Mouse (Mus musculus) neural tube, embryonic 10.5 days (tissue): Measurements from ENCODE around the gene Tmed2.
"Not testable (repeated sequence)": the region's sequence is repeated elsewhere in the genome, so short reads cannot be mapped to it uniquely, and the experiment has no call there.

Experiments
- DNase-seq: peaks from one replicate; pipeline ENCODE4 v3.0.0-alpha.2; 2017; ENCODE audit warnings: low spot score; ENCODE audit errors: extremely low spot score

Tmed2 gene

DNA sequence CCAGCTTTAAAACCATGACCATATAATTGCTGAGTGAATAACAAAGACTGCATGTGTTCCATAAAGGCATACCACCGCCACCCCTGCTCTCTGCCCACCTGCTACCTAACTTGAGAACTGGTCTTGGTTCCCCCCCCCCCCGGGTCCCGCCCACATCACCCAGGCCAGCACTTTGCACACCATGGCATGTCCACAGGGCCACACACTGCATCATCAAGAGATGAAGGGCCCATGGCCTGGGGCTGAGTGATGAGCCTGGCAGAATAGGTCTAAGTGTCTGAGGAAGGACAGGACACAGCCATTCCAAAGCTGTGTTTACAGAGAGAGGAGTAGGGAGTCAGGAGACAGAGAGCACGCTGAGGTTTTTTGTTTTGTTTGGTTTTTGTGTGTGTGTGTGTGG is 12.1 kb upstream of the Tmed2 start:
- no peak for DNase-seq

DNA sequence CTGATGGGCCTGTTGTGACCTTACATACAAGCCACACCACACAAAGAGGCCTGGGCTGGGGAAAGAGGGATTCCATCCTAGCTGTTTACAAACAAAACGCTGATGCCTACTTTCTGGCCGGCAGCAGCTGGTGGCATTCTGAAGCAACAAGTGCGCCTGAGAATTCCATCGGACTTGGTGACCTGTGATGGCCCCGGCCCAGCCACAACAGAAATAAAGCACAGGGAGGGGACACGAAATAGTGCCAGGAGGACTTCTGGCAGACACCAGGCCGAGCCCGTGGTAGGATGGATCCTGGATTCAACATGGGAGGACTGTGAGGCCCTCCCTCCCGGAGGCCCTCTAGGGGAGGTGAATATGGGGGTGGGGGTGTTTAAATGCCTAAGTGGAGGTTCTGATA is 11.7 kb upstream of the Tmed2 start:
- DNase-seq, result no peak

DNA sequence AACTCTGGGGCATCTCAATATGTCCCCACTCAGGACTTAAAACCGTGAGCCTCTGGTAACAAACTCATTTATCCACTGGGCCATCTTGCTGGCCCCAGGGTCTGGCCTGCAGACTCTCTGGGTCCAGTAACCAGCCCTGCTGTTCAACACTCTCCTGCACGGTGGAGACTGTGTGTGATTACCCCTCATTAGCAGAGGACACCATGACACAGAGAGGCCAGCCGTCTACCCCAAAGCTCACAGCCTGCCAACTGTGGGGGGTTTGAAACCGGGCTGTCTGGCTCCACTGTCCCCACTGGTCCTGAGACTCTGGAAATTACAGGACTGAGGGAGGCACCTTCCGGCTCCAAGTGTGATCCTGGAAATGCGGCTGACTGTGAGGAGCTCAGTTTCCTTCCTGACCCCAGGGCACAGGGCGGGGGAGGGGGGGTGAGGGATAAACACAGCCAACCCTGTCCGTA is 11.3 kb upstream of the Tmed2 start:
- DNase-seq, result no peak

DNA sequence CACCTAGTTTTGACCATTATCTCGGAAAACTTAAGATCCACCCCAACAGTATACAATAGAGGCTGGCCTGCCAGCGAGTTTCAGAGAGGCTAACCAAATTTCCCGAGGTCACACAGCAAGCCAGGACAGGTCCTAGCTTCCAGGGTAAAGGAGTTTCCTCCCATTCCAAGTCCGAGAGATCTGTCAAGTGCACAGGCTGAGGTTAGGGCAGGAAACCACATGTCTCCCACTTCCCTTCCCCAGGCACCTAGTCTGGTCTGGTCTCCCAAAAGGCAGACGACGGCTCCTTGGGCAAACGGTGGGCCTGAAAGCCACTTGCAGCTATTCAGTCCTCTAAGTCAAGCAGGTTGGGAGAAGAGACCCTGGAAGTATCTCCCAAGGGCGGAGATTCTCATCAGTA is 10.8 kb upstream of the Tmed2 start:
- no peak for DNase-seq

DNA sequence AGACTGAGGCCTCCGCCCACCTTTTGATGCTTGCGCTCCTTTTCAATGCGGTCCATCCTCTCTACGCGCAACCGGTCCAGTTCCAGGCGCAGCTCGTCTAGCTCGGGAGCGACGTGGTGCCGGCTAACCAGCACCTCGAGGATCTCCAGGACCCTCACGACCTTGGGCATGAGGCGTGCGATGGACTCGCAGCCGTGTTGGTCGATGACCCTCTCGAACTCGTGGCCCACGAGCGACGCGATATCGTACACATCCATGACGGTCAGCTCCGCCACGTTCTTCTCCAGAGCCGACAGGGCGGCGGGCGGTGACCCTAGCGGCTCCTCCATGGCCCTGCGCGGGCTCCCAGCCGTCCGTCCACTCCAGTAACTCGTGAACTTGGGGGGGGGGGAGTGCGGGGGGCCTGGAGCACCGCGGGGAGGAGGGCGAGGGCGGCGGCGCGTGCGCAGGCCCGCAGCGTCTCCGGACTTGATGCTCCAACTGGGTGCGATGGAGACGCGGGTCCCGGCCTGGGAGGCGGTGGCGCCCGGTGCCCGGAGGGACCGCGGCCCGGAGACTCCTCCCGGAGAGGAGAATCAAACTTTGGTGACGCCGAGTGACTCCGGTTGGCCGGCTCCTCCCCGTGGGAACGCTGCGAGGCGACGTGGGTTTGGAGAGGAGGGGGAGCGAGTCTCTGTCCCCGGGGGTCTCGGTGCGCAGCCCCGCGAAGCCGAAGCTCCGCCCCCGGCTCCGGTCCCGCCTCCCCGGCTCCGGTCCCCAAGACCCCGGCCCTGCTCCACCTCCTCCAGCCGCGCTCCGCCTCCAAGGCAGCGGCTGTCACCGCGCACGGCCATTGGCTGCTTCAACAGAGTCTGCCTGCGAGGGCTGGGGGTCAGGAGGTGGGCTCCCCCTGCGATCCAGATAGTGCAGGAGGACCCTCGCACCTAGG is 9.6 kb upstream of the Tmed2 start, which contains the start of gene Rilpl1:
Gene Rilpl1, minus strand, starts transcription at position 737 of the 928 bp plus-strand sequence.
- peak; percentile 88 for DNase-seq

DNA sequence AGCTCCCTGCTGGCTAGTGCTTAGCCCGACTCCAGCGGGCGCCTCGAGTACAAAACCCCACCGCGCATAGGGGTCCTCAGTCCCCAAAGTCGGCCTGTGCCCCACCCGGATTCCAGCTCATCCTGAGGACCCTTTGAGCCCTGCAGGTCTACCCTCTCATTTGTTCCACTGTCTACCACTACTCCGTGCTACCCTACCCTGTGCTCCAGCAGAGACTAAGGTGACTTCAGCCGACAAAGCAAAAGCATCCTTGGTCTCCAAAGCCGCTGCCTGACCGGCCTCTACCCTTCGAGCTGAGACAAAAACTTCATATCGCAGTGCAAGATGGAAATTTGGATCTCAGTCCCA is 8.9 kb upstream of the Tmed2 start:
- DNase-seq, result no peak

DNA sequence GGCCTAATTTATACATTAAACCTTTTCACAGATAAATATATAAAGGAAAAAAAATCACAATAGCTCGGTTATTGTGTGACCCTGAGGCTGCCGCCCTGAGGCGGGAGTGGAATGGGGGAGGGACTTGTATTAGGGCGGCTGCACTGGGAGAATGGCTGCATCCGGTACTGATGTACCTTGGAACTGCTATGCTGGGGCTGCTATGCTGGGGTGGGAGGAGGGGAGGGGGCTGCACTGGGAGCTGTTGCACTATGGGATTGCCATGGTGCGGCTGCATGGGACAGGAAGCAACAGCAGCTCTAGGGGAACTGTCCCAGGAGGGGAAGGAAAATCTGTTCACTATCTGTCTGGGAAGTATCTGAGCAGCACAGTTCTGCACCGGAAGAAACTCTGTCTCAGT is 8.0 kb upstream of the Tmed2 start:
- DNase-seq, result no peak

DNA sequence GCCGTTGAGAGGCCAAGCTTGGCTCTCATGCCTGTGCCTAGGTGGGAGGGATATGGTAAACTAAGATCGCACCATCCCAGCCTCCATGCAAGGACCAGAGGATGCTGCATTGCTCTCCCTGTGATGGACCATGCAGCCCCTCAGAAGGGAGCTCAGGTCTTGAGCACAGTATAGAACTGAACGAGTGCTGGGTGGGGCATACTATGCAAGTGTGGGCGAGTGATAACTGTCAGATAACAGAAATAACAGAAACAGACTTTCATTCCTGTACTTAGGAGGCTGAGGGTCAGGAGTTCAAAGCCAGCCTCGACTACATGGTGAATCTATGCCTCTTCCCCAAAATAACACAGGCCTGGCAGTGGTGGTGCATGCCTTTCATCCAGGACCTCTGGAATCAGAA is 5.5 kb upstream of the Tmed2 start:
- DNase-seq, result no peak

DNA sequence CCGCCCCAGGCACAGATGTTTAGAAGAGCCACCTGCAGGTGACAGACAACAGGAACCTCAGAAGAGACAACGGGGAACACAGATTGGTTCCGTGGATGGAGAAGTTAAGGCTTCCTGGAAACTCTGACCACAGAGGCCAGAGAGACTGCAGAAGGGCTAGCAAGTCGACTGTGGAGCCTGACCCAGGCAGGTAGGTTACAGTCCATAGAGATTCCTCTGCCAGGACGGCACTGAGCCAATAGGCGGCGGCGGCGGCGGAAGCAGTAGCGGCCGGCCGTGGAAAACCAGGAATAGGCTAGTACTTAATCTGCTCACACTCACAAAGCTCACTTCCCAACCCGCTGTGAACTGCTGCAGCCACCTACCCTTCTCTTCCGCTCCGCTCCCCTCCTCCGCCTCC is 3.7 kb upstream of the Tmed2 start:
- no peak for DNase-seq

DNA sequence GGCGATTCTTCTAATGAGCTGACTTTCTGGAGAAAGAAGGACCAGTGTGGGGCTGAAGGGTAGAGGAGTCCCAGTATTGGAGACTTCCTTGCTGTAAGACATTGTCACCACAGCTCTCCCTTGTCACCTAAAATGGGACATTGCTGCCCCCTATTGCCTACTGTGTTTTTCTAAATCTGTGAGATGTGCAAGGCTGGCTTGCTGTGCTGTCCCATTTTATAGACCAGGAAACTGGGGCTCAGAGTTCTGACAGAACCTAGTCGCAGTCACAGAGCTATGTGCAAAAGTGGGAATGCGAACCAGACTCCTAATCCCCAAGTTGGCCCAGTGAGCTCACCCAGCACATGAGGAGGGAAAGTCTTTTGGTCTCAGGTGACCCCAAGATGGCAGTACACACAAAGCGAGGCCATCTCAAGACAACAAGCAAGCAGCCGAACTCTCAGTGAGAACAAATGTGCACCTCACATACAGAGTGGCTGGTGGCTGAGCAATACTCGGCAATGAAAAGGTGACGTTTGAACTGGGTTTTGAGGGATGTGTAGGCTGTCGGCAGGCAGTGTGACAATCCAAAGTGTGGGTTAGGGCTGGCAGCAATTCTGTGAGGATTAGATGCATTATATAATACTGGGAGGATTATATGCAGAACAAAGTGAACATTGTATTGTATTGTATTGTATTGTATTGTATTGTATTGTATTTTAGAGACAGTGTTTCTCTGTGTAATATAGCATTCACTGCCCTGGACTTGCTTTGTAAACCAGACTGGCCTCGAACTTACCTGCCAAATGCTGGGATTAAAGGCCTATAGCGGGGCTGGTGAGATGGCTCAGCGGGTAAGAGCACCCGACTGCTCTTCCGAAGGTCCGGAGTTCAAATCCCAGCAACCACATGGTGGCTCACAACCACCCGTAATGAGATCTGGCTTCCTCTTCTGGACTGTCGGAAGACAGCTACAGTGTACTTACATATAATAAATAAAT is 1.4 kb upstream of the Tmed2 start:
- no peak for DNase-seq

DNA sequence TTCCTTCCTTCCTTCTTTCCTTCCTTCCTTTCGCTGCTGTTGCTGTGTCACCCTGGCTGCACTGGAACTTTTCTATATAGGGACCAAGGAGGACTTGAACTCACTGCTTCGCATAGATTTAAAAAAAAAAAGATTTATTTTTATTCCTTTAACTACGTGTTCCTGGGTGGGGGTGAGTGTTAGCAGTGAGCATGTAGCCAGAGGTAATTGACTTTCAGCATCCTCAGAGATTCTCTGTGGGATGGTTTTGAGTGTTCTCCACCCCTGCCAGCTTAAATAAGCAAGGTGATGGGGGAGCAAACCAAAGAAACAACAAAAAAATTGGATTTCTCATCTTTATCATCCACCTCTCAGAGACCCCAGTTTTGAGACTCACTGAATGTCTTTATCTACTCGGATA is 590 bp upstream of the Tmed2 start:
- DNase-seq, result no peak

DNA sequence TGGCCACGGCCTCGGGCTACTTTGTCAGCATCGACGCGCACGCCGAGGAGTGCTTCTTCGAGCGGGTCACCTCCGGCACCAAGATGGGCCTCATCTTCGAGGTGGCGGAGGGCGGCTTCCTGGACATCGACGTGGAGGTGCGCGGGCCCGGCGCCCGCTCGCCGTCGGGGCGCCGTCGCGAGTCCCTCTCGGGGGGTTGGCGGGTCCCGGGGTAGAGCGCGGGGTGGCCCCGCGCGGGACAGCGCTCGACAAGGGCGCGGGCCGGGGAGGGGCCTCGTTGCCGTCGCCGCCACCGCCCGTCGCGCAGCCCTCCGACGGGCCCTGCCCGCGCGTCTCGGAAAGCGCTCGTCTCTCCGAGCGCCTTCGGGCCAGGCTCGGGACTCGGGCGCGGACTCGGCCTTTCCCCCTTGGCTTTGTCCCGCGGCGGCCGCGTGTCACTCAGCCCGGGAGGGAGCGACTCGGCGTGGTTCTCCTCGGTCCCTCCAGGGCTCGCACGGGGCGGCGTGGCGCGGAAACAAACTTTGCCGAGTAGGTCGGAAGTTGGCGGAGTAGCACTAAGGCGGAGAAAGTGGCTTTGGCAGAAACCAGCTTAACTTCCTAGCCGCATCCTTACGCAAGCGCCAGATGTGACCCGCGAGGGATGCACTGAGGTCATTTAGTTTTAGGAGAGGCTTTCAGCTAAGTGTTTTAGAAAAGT is 558 bp downstream of the Tmed2 start:
- peak; percentile 58 for DNase-seq

DNA sequence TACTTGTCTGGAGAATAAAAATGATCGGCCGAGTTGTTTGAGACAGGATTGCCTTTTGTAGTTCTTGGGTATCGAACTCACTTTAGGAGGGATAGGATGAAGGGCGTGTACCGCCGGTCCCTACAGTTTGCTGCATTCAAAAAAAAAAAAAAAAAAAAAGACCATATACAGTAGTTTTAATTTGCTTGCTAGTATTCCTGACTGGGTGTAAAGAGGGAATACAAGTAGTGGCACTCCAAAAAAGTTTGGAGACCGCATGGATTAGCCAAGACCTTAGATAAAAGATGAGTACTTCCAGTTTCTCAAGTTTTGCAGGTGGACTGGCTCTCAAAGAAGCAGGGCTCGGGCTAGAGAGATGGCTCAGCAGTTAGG is 1.1 kb downstream of the Tmed2 start:
- no peak for DNase-seq

DNA sequence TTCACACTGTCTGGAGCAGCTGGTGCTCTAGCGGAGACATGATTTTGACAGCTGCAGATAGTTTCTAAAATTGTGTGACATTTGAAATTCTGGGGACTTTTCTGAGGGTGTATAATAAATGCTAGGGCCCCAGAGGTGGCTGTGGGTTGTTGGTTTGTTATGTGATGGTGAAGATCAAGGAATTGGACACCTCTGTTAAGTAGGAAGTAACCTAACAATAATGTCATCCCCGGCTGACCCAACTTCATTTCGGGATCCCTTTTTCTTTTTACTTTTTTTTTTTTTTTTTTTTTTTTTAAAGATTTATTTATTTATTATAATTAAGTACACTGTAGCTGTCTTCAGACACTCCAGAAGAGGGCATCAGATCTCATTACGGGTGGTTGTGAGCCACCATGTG is 10.2 kb downstream of the Tmed2 start:
- DNase-seq, result not testable (repeated sequence)

DNA sequence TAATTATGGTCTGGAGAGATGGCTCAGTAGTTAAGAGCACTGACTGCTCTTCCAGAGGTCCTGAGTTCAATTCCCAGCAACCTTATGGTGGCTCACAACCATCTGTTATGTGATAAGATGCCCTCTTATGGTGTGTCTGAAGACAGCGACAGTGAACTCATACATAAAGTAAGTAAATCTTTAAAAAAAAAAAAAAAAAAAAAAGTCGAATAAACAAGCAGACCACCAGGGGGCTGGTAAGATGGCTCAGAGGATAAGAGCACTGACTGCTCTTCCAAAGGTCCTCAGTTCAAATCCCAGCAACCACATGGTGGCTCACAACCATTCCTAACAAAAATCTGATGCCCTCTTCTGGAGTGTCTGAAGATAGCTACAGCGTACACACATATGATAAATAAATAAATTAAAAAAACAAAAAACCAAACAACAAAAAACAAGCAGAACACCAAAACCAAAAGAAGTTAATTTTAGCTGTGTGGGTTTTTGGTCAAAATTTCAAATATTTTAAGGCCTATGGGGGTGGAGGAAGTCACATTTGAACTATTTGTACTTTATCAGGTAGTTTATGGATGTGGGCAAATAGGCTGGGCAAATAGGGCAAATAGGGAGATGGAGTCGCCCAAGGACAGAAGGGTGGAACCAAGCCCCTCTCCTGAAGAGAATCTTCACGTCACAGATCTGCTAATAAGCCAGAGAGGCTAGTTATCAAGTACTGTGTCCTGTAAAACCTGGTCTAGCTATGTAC is 11.0 kb downstream of the Tmed2 start:
- not testable (repeated sequence) for DNase-seq

DNA sequence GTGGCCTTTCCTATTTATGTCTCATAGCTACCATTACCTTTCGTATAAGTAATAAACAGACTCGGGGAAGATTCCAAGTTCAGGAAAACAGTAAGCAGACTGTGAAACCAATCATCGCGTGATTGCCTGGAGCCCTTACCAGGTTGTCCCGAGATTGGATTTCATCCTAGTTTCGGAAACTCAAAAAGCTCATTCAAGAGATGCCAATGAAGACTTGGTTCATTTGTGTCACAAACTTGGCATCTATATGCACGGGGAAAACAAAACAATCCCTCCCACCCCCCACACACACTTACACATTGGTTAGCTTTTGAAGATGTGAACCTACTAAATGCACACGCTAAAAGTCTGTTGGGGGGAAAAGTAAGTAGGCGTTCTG is 11.6 kb downstream of the Tmed2 start:
- no peak for DNase-seq

DNA sequence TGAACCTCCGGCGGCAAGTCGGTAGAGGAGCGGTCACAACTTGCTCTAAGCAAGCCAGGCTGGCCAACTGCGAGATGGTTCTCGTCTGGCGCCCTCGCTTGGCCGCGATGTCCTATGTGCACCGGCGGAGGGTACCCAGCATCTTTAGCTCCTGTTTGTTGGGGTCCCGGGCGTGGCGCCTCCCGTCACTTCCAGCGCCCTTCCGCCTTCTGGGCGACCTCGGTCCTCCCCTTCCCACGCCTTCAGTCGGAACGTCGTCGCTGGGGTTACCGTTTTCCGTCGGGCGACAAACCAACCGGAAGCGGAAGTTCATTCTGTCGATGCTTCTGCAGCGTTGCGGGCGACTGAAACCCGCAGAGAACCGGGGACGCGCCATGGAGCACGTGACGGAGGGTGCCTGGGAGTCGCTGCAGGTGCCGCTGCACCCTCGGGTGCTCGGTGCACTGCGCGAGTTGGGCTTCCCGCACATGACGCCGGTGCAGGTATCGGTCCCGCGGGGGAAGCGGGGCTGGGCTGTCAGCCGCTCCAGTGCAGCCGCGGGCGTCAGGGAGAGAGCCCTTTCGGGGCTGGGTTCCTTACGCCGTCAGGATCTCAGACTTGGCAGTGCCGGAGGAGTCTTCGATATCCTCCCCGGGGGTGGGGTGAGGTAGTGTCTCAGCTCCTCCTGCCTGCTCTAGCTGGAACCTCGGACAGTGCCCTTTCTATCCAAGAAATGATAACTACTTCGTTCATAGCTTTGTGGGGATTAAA is 12.2 kb downstream of the Tmed2 start, which contains the start of gene Ddx55:
Gene Ddx55, plus strand, starts transcription at position 307 of the 750 bp plus-strand sequence.
- peak; percentile 90 for DNase-seq

DNA sequence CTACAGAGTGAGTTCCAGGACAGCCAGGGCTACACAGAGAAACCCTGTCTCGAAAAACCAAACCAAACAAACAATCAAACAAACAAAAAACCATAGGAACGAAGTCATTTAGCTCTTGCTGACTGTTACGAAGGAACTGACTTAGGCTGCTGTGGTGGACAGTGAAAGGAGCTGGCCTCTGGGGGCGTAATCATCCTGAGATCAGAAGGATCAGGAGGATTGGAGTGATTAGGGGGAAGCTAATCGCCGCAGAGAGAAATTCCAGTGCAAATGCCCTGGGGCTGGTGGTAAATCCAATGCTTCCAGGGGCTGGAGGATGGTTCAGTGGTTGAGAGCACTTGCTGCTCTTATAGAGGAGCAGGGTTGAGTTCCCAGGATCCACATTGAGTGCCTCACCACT is 13.1 kb downstream of the Tmed2 start:
- no peak for DNase-seq

DNA sequence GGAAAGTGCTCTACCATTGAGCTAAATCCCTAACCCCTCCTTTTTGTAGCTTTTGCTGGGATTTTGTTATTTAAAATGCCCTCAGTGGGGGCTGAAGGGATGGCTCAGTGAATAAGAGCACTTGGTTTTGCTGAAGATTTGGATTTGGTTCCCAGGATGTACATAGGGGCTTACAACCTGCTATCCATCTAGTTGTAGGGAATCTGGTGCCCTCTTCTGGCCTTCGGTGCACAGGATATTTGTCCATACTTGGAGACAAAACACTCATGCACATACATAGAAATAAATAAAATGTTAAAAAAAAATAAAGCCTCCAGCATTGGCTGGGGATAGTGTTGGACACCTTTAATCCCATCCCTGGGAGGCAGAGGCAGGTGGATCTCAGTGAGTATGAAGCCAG is 14.7 kb downstream of the Tmed2 start:
- DNase-seq, result no peak

DNA sequence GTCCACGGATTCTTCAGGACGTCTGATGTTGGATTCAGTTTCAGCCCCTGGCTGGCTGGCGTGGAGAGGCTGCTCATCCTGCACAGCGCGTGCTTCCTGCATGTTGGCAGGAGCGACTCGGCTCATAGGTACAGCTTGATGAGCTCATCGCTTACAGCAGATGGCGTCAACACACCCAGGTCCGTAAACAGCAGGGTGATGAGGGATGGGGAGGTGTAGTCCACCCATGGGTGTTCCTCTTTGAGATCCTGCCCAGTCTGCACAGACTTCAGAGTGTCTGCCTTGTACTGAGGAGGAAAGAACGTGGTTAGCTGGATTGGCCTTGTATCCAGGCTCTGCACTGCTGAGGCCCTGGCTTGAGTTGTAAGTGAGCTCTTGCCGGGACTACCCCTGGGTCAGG is 30.6 kb downstream of the Tmed2 start:
- no peak for DNase-seq
